Mouse (Mus musculus) myocyte (in vitro differentiated cells): ENCODE measurements at regions not wholly inside any gene's neighbourhood (a gene's known extent, or its start where the extent isn't known, plus 50 kb on each side); places are given as distances from the start of the nearest gene placed in this dataset.
A peak's percentile ranks its signal among the peaks of the same experiment; 100 is the strongest.

Source experiments
- H3K27me3 ChIP-seq: one replicate; pipeline ENCODE4 v1.6.1; 2011; ENCODE audit not compliant: control insufficient read depth, insufficient read depth, insufficient read length
- H3K36me3 ChIP-seq: one replicate; pipeline ENCODE4 v1.6.1; 2011; ENCODE audit not compliant: control insufficient read depth, insufficient read depth
- H3K4me2 ChIP-seq: one replicate; pipeline ENCODE4 v1.6.1; 2011; ENCODE audit warnings: low read depth, control low read depth
- H3K4me3 ChIP-seq: one replicate; pipeline ENCODE4 v1.5.1; 2011; ENCODE audit warnings: mild to moderate bottlenecking, control low read depth, moderate library complexity
- H3K79me2 ChIP-seq: one replicate; pipeline ENCODE4 v1.6.1; 2011; ENCODE audit not compliant: control insufficient read depth, insufficient read depth
- H3ac ChIP-seq: one replicate; pipeline ENCODE4 v1.6.1; 2011; ENCODE audit not compliant: control insufficient read depth, insufficient read length
- CEBPB ChIP-seq: IDR thresholded peaks from 2 replicates; pipeline ENCODE4 v1.6.1; 2011; ENCODE audit warnings: mild to moderate bottlenecking, moderate library complexity; ENCODE audit not compliant: poor library complexity, insufficient read depth, severe bottlenecking
- E2F4 ChIP-seq: IDR thresholded peaks from one replicate; pipeline ENCODE4 v1.6.1; 2011; ENCODE audit warnings: mild to moderate bottlenecking, control low read depth, moderate library complexity; ENCODE audit not compliant: insufficient read depth
- MAX ChIP-seq: IDR thresholded peaks from one replicate; pipeline ENCODE4 v1.6.1; 2011; ENCODE audit warnings: low read depth, mild to moderate bottlenecking, control low read depth
- MYOD1 ChIP-seq, 3 experiments: IDR thresholded peaks; one replicate each; pipeline ENCODE4 v1.6.1; 2011; ENCODE audit warnings: control low read depth in 2 of 3, low read depth in 2 of 3, mild to moderate bottlenecking in 2 of 3, moderate library complexity in 1 of 3; ENCODE audit not compliant: insufficient read length in 2 of 3, control insufficient read depth in 1 of 3
- MYOG ChIP-seq, 3 experiments: IDR thresholded peaks; one replicate each; pipeline ENCODE4 v1.6.1; 2011; ENCODE audit warnings: control low read depth in 2 of 3, low read depth in 2 of 3, mild to moderate bottlenecking in 2 of 3; ENCODE audit not compliant: insufficient read length in 2 of 3, control insufficient read depth in 1 of 3, insufficient read depth in 1 of 3
- POLR2A ChIP-seq: IDR thresholded peaks from one replicate; pipeline ENCODE4 v1.6.1; 2011; ENCODE audit warnings: low read depth, mild to moderate bottlenecking, control low read depth, moderate library complexity; ENCODE audit not compliant: insufficient read length
- POLR2AphosphoS2 ChIP-seq: IDR thresholded peaks from one replicate; pipeline ENCODE4 v1.6.1; 2011; ENCODE audit warnings: low read depth, control low read depth; ENCODE audit not compliant: insufficient read length
- REST ChIP-seq: IDR thresholded peaks from one replicate; pipeline ENCODE4 v1.6.1; 2011; ENCODE audit warnings: mild to moderate bottlenecking, control low read depth, moderate library complexity; ENCODE audit not compliant: insufficient read depth, insufficient read length
- SRF ChIP-seq: IDR thresholded peaks from one replicate; pipeline ENCODE4 v1.6.1; 2011; ENCODE audit warnings: low read depth; ENCODE audit not compliant: control insufficient read depth, insufficient read length
- TCF12 ChIP-seq: IDR thresholded peaks from one replicate; pipeline ENCODE4 v1.6.1; 2011; ENCODE audit warnings: mild to moderate bottlenecking, control low read depth; ENCODE audit not compliant: poor library complexity, insufficient read depth, severe bottlenecking
- TCF3 ChIP-seq: IDR thresholded peaks from one replicate; pipeline ENCODE4 v1.6.1; 2011; ENCODE audit warnings: low read depth, control low read depth; ENCODE audit not compliant: insufficient read length
- USF1 ChIP-seq: IDR thresholded peaks from one replicate; pipeline ENCODE4 v1.6.1; 2011; ENCODE audit warnings: low read depth, mild to moderate bottlenecking, control low read depth, moderate library complexity

- no peak for TF ChIP-seq POLR2AphosphoS2
- no peak for TF ChIP-seq MAX
- TF ChIP-seq MYOD1 (IDR thresholded peaks at IDR 0.05; ENCODE audit: control insufficient read depth in 1 of 3, insufficient read length in 2 of 3, low read depth in 2 of 3), result no peak
- no peak for TF ChIP-seq TCF3
- no peak for TF ChIP-seq MYOG (IDR thresholded peaks at IDR 0.05; ENCODE audit: control insufficient read depth in 1 of 3, insufficient read depth in 1 of 3, insufficient read length in 2 of 3, low read depth in 2 of 3)
- no peak for TF ChIP-seq CEBPB
- TF ChIP-seq REST, result no peak
- no peak for TF ChIP-seq E2F4
- no peak for TF ChIP-seq SRF
- TF ChIP-seq USF1, result no peak
- no peak for TF ChIP-seq TCF12
- no peak for TF ChIP-seq POLR2A
- Histone ChIP-seq H3K4me2 (no peak overlapping the region), H3K79me2 (no peaks in the 10 kb centered on the region), H3K4me3 (no peak overlapping the region), H3K36me3 (no peaks in the 10 kb centered on the region), H3K27me3 (no peaks in the 10 kb centered on the region), H3ac (no peak overlapping the region)
These were observed 104.2 kb downstream of the Pctp start for GRCm38 (mm10) chr11:89898516-89898915.

- H3K27me3 ChIP-seq, result no peaks in the 10 kb centered on the region
- H3K36me3 ChIP-seq, result no peaks in the 10 kb centered on the region
- no peaks in the 10 kb centered on the region for H3K79me2 ChIP-seq
- no peak overlapping the region for H3K4me3 ChIP-seq
- no peak for TF ChIP-seq POLR2AphosphoS2
- TF ChIP-seq MAX, result no peak
- TF ChIP-seq CEBPB, result no peak
- TF ChIP-seq E2F4, result no peak
- TF ChIP-seq USF1, result no peak
- TF ChIP-seq MYOG (IDR thresholded peaks at IDR 0.05; ENCODE audit: control insufficient read depth in 1 of 3, insufficient read depth in 1 of 3, insufficient read length in 2 of 3, low read depth in 2 of 3), result no peak
- TF ChIP-seq TCF12, result no peak
- no peak for TF ChIP-seq SRF
- no peak for TF ChIP-seq REST
- TF ChIP-seq POLR2A, result no peak
- no peak for TF ChIP-seq TCF3
- TF ChIP-seq MYOD1 (IDR thresholded peaks at IDR 0.05; ENCODE audit: control insufficient read depth in 1 of 3, insufficient read length in 2 of 3, low read depth in 2 of 3), result no peak
- H3K4me2 ChIP-seq, result no peak overlapping the region
- no peak overlapping the region for H3ac ChIP-seq
These were observed 105.8 kb downstream of the Pctp start for GRCm38 (mm10) chr11:89896854-89897253.

- Histone ChIP-seq H3K79me2 (no peaks in the 10 kb centered on the region), H3K36me3 (no peaks in the 10 kb centered on the region), H3ac (no peak overlapping the region), H3K4me3 (no peak overlapping the region), H3K27me3 (no peaks in the 10 kb centered on the region), H3K4me2 (no peak overlapping the region)
- TF ChIP-seq POLR2AphosphoS2 (no peak), SRF (no peak), MYOD1 (IDR thresholded peaks at IDR 0.05; ENCODE audit: control insufficient read depth in 1 of 3, insufficient read length in 2 of 3, low read depth in 2 of 3) (no peak), CEBPB (no peak)
These were observed 94.1 kb upstream of the Ankfn1 start for GRCm38 (mm10) chr11:89871587-89871986.

GRCm38 (mm10) chr11:89867575-89867974, 90.1 kb upstream of the Ankfn1 start:
- Histone ChIP-seq H3K79me2 (no peaks in the 10 kb centered on the region), H3K27me3 (no peaks in the 10 kb centered on the region), H3K4me2 (no peak overlapping the region), H3ac (no peak overlapping the region), H3K36me3 (no peaks in the 10 kb centered on the region), H3K4me3 (no peak overlapping the region)
- TF ChIP-seq TCF3, result no peak
- TF ChIP-seq POLR2A, result no peak
- no peak for TF ChIP-seq REST
- TF ChIP-seq TCF12, result no peak
- TF ChIP-seq USF1, result no peak
- TF ChIP-seq CEBPB, result no peak
- TF ChIP-seq E2F4, result no peak
- no peak for TF ChIP-seq SRF
- TF ChIP-seq POLR2AphosphoS2, result no peak
- TF ChIP-seq MAX, result no peak
- no peak for TF ChIP-seq MYOG (IDR thresholded peaks at IDR 0.05; ENCODE audit: control insufficient read depth in 1 of 3, insufficient read depth in 1 of 3, insufficient read length in 2 of 3, low read depth in 2 of 3)
- no peak for TF ChIP-seq MYOD1 (IDR thresholded peaks at IDR 0.05; ENCODE audit: control insufficient read depth in 1 of 3, insufficient read length in 2 of 3, low read depth in 2 of 3)

- TF ChIP-seq POLR2AphosphoS2 (no peak), MAX (no peak), USF1 (no peak), MYOD1 (IDR thresholded peaks at IDR 0.05; ENCODE audit: control insufficient read depth in 1 of 3, insufficient read length in 2 of 3, low read depth in 2 of 3) (peak in 2 of 3 experiments; percentile 55 to 67), E2F4 (no peak), MYOG (IDR thresholded peaks at IDR 0.05; ENCODE audit: control insufficient read depth in 1 of 3, insufficient read depth in 1 of 3, insufficient read length in 2 of 3, low read depth in 2 of 3) (peak in 2 of 3 experiments; percentile 36 to 71), TCF12 (peak; percentile 78), TCF3 (no peak), POLR2A (no peak), REST (no peak)
- Histone ChIP-seq H3ac (no peak overlapping the region), H3K79me2 (no peaks in the 10 kb centered on the region), H3K36me3 (no peaks in the 10 kb centered on the region), H3K4me3 (no peak overlapping the region), H3K27me3 (no peaks in the 10 kb centered on the region), H3K4me2 (peak overlapping the region; percentile 16)
These were observed 78.8 kb upstream of the Ankfn1 start for GRCm38 (mm10) chr11:89856184-89856769.
